Mouse (Mus musculus) midbrain, embryonic 12.5 days (tissue): ENCODE data around the gene Erp29. TPM values are rescaled to one million over a fixed set of nuclear protein-coding genes. Genes with fewer than 3 reads are reported as not detected.

Experiments
- ATAC-seq: fragments of 200-750 bp; cut with Nextera tagmentation; 2 replicates; pipeline ENCODE4 v1.8.0; 2017; ENCODE audit warnings: low read depth, moderate TSS enrichment, moderate library complexity; ENCODE audit not compliant: low FRiP score
- H3K27ac ChIP-seq: fragments of 300-500 bp; sonication (generic); replicated peaks from 2 replicates; pipeline ENCODE4 v1.5.1; 2016; ENCODE audit warnings: mild to moderate bottlenecking
- H3K27me3 ChIP-seq: fragments of 300-500 bp; sonication (generic); 2 replicates; pipeline ENCODE4 v1.6.1; 2016; ENCODE audit warnings: mild to moderate bottlenecking
- H3K36me3 ChIP-seq: fragments of 300-500 bp; sonication (generic); 2 replicates; pipeline ENCODE4 v1.6.1; 2016
- H3K4me1 ChIP-seq: fragments of 300-500 bp; sonication (generic); 2 replicates; pipeline ENCODE4 v1.6.1; 2016
- H3K4me2 ChIP-seq: fragments of 300-500 bp; sonication (generic); replicated peaks from 2 replicates; pipeline ENCODE4 v1.6.1; 2016; ENCODE audit warnings: mild to moderate bottlenecking, moderate library complexity
- H3K4me3 ChIP-seq: fragments of 300-500 bp; sonication (generic); 2 replicates; pipeline ENCODE4 v1.5.1; 2016; ENCODE audit warnings: mild to moderate bottlenecking
- H3K9ac ChIP-seq: fragments of 300-500 bp; sonication (generic); replicated peaks from 2 replicates; pipeline ENCODE4 v1.6.1; 2016; ENCODE audit warnings: mild to moderate bottlenecking, moderate library complexity
- H3K9me3 ChIP-seq: fragments of 300-500 bp; sonication (generic); 2 replicates; pipeline ENCODE4 v1.6.1; 2016; ENCODE audit warnings: mild to moderate bottlenecking
- WGBS: fragments of 180-500 bp; shearing (Covaris S2); methylation state at CpG from one replicate; pipeline ENCODE4 v1.1.7; 2016; 5-methylcytosine and 5-hydroxymethylcytosine counted together
- polyA plus RNA-seq: library from polyadenylated mRNA; unstranded; fragments of >200 nt; fragmentation: Nextera tagmentation; extraction: Ambion mirVana; gene quantifications from 2 replicates; pipeline ENCODE4 v1.2.1, GENCODE M21; 2016

Gene Erp29
- polyA plus RNA-seq, 1 experiment from 2014 or later, result 137 TPM

DNA sequence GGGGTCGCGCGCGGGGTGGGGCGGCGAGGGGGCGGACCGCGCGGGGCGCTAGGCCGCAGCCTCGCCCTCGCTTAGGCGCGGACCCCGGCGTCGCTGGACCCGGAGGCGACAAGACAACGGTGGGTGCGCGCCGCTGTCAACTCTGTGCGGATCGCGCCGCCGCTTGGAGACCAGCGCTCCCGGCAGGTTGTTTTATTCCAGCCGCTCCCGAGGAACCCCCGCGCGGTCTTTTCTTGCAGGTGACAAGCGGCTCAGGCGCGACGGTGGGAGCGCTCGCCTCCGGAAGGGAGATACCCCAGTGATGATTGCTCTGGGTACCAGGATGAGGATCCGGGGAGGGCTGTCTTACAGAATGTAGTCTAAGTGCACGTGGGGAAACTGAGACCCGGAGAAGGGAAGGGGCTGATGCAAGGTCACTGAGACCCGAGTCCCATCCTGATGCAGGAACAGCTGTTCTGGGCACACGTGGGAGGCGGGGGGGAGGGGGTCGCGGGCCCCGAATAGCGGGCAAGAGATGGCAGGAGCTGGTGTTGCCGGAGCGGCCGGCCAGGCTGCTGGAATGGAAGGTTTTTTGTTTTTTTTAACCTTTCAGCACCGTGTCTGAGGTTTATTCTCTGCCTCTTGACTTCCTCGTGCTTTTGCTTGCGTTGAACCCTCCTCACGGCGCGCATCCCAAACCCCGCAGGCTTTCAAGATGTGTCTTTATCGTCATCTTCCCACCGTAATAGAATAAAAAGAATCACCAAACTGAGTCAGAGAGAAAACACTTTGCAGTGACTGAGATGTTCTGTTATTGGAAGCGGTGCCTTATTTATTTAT, 54.0 kb downstream of the Erp29 start:
- Histone ChIP-seq H3K27me3 (no peaks in the 10 kb centered on the region), H3K9me3 (no peaks in the 10 kb centered on the region), H3K27ac (peak overlapping the region; percentile 65; the same call in 1 of the 2 replicates), H3K9ac (peak overlapping the region; percentile 79), H3K4me3 (peak overlapping the region; percentile 95), H3K4me2 (peak overlapping the region; percentile 95), H3K36me3 (peaks cover 4% of the 10 kb centered on the region; the same call in 1 of the 2 replicates), H3K4me1 (peaks cover 25% of the 10 kb centered on the region)
- peak; percentile 57 for ATAC-seq
- WGBS, result 1% methylated on average over 66 of the region's 67 CpGs

DNA sequence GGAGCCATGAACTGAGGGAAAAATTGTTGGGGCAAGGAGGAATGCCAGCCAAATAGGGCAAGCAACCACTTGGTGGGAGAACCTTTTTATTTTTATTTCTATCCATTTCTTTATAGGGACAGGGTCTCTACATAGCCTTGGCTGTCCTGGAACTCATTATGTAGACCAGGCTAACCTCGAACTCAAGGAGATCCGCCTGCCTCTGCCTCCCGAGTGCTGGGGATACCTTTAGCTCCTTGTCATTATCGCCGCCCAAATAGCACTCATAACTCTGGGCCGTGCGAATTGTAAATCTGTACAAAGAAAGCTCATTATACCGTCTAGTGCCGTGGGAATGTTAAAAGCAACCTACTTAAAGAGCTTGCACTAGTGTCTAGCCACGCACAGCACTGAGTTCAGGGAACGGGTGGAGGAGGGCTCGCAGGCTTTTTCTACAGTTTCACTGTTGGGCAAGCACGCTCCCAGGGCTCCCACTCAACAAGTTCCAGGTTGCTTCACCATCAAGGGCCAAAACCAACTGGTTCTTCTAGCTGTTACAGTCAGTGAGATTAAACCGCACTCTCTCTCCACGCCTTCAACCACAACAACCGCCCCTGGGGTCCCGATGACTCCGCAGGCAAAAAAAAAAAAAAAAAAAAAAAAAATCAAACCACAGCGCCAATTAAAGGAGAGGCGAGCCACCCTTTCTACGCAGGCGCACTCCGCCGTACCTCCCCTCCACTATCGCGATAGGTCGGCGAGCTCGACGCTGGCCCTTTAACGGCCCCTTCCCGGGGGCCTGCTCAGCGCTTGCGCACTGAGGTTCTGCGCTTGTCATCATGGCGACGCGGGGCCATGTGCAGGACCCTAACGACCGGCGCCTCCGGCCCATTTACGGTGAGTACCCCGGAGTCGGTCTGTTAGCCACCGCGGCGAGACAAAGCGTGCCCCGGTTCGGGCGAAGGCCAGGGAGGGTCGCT, 54.8 kb downstream of the Erp29 start, which contains the start of gene Naa25:
Naa25 (plus strand) TSS at position 750 of the 959 bp plus-strand sequence.
- WGBS, result 11% methylated on average over 53 of the region's 53 CpGs

DNA sequence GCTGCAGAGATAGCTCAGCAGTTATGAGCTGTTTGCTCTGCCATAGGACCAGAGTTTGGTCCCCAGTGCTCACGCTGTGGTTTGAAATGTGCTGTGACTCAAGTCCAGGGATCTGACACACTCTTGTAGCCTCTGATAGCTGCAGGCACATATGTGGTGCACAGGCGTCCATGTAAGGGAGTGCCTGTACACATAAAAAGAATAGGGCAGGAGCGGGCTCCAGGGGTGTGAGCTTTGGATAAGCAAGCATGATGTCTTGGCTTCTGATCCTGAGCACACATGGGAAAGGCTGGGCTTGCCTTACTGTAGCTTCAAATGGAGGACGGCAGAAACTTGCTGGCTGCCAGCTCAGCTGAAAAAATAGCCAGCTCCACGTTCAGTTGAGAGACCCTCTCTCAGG, 56.7 kb downstream of the Erp29 start:
- Histone ChIP-seq H3K4me1 (peaks cover 23% of the 10 kb centered on the region), H3K27me3 (no peaks in the 10 kb centered on the region), H3K36me3 (no peaks in the 10 kb centered on the region; the same call in 1 of the 2 replicates), H3K9ac (no peak overlapping the region), H3K27ac (no peak overlapping the region), H3K4me3 (no peak overlapping the region), H3K9me3 (no peaks in the 10 kb centered on the region), H3K4me2 (no peak overlapping the region)
- ATAC-seq, result no peak
- WGBS, result 83% methylated on average over 5 of the region's 5 CpGs

More for the DNA sequence above, 54.8 kb downstream of the Erp29 start, which contains the start of gene Naa25:
- Histone ChIP-seq H3K27ac (peak within 1 kb of the TSS; percentile 78), H3K36me3 (peaks cover 4% of the 10 kb centered on the region; the same call in 1 of the 2 replicates), H3K9me3 (no peaks in the 10 kb centered on the region), H3K27me3 (no peaks in the 10 kb centered on the region), H3K4me1 (peaks cover 25% of the 10 kb centered on the region), H3K4me2 (peak within 1 kb of the TSS; percentile 95), H3K9ac (peak within 1 kb of the TSS; percentile 79), H3K4me3 (peak within 1 kb of the TSS; percentile 95)
- ATAC-seq, result peak; percentile 95

DNA sequence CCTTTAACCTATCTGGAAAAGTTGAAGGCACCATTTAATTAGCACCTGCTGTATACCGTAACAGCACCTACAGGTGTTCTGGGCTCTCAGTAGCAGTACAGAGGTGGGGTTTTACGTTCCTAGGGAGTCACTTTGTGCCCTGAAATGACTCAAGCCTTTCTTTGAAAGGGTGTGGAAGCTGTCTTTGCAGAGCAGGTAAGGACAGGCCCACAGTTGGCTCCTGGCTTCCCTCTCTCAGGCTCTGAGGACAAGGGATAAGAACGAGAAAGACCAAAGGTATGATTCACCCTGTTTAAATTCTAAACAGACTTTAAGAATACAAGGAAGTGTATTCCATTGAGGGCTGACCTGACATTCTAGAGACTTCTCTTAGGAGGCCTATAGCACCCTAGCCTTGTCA, 58.9 kb downstream of the Erp29 start:
- ATAC-seq, result no peak
- H3K4me2 ChIP-seq, result no peak overlapping the region
- no peaks in the 10 kb centered on the region for H3K27me3 ChIP-seq
- no peak overlapping the region for H3K4me3 ChIP-seq
- H3K36me3 ChIP-seq, result no peaks in the 10 kb centered on the region
- H3K9me3 ChIP-seq, result no peaks in the 10 kb centered on the region
- H3K27ac ChIP-seq, result no peak overlapping the region
- H3K4me1 ChIP-seq, result 0 out of 2 replicates have a peak, but pooled peaks cover 11% of the 10 kb centered on the region
- no peak overlapping the region for H3K9ac ChIP-seq
- WGBS, result 75% methylated on average over 3 of the region's 3 CpGs

DNA sequence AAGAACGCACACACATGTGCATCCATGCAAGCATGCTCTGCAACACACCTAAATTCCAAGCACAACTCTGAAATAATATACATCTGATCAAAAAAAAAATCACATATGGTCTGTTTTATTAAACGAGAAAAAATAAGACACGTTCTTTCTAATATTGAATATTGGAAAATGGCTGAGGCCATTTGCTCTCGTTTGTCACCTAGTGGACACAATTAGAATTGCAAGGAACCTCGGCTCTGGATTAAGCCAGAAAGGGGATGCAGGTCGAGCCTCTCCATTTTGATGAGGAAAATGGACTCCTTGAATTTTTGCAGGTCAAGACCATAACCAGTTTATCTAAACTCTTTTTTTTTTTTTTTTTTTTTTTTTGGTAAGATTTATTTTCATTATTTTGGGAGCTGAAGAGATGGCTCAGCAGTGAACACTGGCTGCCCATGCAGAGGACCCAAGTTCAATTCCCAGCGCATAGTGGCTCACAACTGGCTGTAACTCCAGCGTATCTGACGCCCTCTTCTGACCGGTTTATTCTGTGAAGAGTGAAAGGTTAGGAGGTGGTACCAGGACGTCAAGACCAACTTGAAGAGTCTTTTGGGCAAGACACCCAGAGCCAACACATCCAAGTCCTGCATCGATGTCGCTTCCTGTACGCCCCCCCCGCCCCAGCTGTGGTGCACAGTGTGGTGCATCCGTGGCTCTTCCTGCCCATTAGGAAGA, 59.5 kb downstream of the Erp29 start:
- Histone ChIP-seq H3K9me3 (no peaks in the 10 kb centered on the region), H3K9ac (no peak overlapping the region), H3K4me3 (no peak overlapping the region), H3K4me1 (0 out of 2 replicates have a peak, but pooled peaks cover 11% of the 10 kb centered on the region), H3K27ac (no peak overlapping the region), H3K36me3 (no peaks in the 10 kb centered on the region), H3K4me2 (no peak overlapping the region), H3K27me3 (no peaks in the 10 kb centered on the region)
- 63% methylated on average over 16 of the region's 16 CpGs for WGBS
- no peak for ATAC-seq

DNA sequence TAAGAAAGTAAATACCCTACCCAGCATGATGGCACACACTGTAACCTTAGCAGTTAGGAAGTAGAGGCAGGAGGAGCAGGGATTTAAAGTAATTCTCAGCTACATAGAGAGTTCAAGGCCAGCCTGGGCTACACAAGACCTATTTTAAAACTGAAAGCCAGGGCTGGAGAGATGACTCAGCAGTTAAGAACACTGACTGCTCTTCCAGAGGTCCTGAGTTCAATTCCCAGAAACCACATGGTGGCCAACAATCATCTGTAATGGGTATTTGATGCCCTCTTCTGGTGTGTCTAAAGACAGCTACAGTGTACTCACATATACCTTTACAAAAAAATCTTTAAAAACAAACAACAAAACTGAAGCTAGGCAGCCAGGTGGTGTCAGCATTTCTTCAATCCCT, 62.6 kb downstream of the Erp29 start:
- Histone ChIP-seq H3K36me3 (no peaks in the 10 kb centered on the region), H3K9ac (peak overlapping the region; percentile 28; the same call in 1 of the 2 replicates), H3K27me3 (peaks cover 17% of the 10 kb centered on the region), H3K4me2 (no peak overlapping the region), H3K4me3 (no peak overlapping the region), H3K27ac (0 out of 2 replicates have a peak overlapping the region, but pooled peaks have one; percentile 49), H3K4me1 (peaks cover 13% of the 10 kb centered on the region), H3K9me3 (no peaks in the 10 kb centered on the region)
- ATAC-seq, result no peak

DNA sequence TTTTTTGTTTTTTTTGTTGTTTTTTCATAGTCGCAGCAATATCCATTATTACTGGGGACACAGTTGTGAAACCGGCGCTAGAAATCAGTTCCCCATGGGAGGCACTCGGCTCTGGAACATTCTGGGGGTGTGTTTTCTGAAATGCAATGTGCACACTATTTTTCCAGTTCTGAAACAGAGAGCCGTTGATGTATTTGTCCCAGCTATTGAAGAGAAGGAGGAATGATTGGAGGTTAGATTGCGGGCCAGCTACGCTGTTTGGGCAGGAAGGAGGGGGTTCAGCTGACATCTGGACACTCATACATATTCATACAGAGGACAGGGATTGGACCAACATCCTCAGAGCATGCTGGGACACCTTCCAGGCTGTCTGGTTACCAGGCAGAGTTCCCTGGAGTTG, 63.2 kb downstream of the Erp29 start:
- Histone ChIP-seq H3K27ac (peak overlapping the region; percentile 49; the same call in 1 of the 2 replicates), H3K4me2 (no peak overlapping the region), H3K36me3 (no peaks in the 10 kb centered on the region), H3K9me3 (no peaks in the 10 kb centered on the region), H3K27me3 (peaks cover 17% of the 10 kb centered on the region), H3K4me3 (no peak overlapping the region), H3K4me1 (peaks cover 17% of the 10 kb centered on the region), H3K9ac (peak overlapping the region; percentile 28; the same call in 1 of the 2 replicates)
- WGBS, result 57% methylated on average over 7 of the region's 7 CpGs
- no peak for ATAC-seq

DNA sequence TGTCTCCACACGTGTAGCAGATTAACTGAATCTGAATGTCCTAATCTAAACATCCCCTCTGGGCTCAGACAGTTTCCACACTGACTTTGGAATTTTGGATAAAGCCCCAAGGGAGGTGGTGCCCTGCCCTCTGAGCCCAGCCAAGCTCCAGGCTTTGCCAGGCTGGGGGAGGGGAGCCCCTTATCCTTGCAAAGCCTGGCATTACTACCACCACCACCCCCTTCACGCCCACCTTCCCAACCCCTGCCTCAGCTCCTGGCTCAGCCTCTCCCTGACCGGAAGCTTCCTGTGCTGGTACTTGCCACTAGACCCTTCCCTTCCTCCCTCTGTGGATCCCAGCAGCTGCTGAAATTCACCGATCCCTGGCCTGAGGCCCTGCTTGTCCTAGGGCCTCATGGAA, 65.2 kb downstream of the Erp29 start:
- no peaks in the 10 kb centered on the region for H3K9me3 ChIP-seq
- H3K4me1 ChIP-seq, result peaks cover 26% of the 10 kb centered on the region

DNA sequence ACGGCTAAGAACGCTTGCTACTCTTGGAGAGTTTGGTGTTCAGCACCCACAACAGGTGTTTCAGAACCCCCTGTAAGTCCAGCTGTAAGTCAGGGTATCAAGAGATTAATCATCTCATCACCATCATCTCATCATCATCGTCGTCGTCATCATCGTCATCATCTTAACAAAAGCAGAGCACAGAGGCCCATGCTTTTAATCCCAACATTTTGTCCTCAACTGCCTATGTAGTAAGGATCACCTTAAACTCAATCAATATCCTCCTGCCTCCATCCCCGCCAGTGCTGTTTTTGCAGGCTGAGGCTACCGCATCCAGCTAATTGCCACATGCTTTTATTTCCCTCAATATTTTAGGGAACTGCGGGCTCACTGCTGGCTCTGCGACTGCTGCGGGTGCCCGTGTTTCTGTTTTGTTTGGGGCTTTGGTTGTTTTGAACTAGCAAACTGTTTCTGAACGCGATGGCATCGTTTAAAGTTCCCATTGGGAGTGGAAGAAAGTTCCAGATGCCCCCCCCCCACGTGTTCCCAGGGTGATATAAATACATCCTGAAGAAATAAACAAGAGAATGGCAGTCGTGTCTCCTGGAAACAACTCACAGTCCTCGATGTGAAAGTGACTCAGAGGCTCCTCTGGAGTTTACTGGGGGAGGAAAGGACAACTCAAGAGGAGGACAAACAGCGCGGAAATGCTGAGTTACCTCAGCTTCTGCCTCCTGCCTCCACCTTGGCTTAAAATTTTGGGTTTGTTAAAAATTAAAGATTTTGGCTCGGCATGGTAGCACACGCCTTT, 66.0 kb downstream of the Erp29 start:
- Histone ChIP-seq H3K27me3 (peaks cover 17% of the 10 kb centered on the region), H3K36me3 (peaks cover 13% of the 10 kb centered on the region), H3K9me3 (no peaks in the 10 kb centered on the region), H3K4me1 (peaks cover 26% of the 10 kb centered on the region), H3K4me3 (peak overlapping the region; percentile 85), H3K4me2 (peak overlapping the region; percentile 71), H3K9ac (0 out of 2 replicates have a peak overlapping the region, but pooled peaks have one; percentile 28), H3K27ac (no peak overlapping the region)
- 40% methylated on average over 22 of the region's 22 CpGs for WGBS
- ATAC-seq, result no peak

More for the DNA sequence above, 65.2 kb downstream of the Erp29 start:
- Histone ChIP-seq H3K27me3 (peaks cover 17% of the 10 kb centered on the region), H3K27ac (no peak overlapping the region), H3K36me3 (peaks cover 6% of the 10 kb centered on the region; the same call in 1 of the 2 replicates), H3K4me2 (no peak overlapping the region), H3K9ac (no peak overlapping the region), H3K4me3 (no peak overlapping the region)
- WGBS, result 66% methylated on average over 4 of the region's 4 CpGs
- ATAC-seq, result no peak

DNA sequence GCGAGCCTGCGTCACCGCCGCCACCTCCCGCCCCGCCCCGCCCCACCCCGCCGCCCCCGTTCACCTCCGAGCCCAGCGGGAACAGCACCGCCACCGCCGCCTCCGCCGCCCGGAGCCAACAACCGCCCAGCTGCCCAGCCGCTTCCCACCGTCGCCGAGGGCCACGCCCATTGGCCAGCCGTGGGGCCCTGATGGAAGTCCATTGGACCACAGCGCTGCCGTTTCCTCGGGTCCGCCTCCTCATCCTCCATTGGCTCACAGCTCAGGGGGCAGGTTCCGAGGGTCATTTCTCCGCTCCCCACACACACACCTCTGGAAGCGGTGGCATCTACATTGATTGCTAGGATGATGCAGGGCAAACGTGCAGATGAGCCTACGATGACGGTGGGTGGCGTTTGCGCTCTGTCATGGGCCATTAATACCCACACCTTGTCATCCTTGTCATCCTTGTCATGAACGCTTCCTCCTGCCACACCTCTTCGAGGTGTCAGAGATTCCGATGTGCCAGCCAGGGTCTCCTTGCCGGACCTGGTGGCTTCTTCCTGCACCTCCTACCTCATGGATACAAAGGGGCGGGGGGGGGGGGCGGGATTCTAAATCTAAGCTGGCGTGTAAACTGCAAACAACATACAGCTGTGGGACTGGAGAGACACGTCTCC, 66.7 kb downstream of the Erp29 start, which contains the start of gene Trafd1:
Trafd1 (minus strand) TSS at position 172 of the 659 bp plus-strand sequence.
- Histone ChIP-seq H3K27ac (peak within 1 kb of the TSS; percentile 84), H3K36me3 (peaks cover 20% of the 10 kb centered on the region), H3K27me3 (peaks cover 17% of the 10 kb centered on the region), H3K4me2 (peak within 1 kb of the TSS; percentile 71), H3K4me1 (peaks cover 26% of the 10 kb centered on the region), H3K4me3 (peak within 1 kb of the TSS; percentile 85), H3K9me3 (peaks cover 7% of the 10 kb centered on the region; the same call in 1 of the 2 replicates), H3K9ac (peak within 1 kb of the TSS; percentile 88)
- peak; percentile 98 for ATAC-seq
- WGBS, result under 1% methylated on average over 29 of the region's 45 CpGs
